Mouse (Mus musculus) cerebellum, adult 11 months (tissue): ENCODE results near the gene Msantd2.

ENCODE experiments used
- DNase-seq: peaks from one replicate; pipeline ENCODE4 v3.0.0; 2022

Msantd2 gene

DNA sequence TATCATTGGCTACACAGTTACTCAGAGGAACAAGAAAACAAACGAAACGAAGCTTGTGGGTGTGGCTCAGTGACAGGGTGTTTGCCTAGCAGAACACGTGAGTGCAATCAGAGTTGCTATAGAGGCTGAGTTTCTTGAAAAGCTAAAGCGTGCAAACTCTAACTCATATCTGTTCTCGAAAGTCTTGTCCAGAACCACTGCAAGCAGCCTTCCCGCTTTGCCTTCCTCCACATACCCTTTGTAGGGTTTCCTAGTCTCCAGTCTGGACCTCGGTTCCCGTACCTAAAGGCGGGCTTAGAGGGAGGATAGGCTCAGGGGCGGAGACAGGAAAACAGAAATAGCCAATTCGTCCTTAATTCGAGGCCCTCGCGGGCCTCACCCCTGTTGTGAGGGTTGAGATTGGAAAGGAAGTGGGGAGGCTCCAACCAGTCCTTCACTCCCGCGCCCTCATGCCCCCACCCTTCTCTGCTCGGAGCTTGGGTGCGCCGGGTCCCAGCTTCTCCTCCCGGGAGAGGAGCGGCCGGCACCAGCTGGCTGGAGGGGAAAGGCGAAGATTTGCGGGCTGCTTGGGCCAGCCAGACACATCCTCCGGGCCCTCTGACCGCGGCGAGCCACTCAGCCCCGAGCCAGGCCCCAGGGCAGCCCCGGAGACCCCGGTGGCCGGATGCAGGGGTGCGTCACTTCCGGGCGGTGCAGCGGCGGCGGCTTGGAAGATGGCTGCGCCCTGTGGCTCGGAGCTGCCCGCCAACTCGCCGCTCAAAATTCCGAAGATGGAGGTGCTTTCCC is at the start of gene Msantd2:
TSS of gene Msantd2 (plus strand) at position 709 of the 786 bp plus-strand sequence.
- DNase-seq, result peak; percentile 87

DNA sequence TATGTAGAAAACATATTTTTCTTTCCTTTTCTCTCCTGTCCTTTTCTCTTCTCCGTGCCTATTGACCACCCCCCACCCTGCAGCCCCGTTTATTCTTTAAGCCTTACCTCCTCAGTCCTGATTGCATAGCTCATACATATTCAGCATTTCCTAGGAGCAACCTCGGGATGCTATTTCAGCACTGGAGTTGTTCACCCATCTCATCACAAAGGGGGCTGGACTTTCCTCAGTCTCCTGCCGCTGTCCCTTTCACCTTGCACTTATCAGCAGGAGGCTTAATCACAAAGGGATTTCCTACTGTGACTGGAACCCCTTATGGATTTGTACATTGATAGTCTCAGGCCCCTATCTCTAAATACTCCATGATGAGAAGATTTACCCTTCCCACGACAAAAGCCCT is 36.7 kb upstream of the Msantd2 start:
- no peak for DNase-seq

DNA sequence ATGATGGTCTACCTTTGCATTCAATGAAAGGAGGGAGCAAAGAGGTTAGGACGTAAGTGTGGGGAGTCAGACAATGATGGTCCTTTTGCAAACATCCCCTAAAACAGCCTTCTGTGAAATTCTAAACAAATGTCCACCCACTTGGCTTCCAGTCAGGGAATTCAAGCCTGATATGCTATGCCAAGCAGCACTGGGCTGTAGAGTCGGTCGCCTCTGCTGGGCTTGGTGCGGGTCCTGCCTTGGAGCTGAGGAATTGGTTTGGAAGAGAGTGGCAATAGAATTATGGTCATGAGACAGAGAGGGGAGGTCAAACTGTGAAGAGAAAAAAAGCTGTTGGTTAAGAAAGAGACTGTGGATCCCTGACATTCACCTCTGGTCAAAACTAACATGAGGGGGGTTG is 35.8 kb upstream of the Msantd2 start:
- no peak for DNase-seq

DNA sequence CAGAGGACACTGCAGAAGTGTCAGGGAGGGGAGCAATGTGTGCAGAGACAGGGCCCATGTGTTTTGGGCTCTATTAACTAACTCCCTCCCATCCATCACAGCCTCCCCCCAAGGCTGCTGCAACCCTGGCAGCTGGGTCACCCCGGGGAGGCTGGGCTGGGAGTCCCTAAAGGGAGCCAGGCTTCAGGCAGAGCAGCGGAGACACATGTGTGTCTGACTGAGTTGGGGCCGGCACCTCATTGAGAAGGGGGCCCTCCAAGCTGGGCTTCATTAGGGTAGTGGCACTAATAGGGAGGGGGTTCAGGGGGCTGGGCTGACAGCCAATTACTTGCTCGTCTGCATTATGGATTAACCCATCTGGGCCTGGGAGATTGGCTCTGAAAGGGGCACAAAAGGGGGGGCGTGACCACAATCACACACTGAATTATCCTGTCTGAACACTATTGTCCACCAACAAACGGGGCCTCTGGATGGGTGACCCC is 35.1 kb upstream of the Msantd2 start:
- no peak for DNase-seq

DNA sequence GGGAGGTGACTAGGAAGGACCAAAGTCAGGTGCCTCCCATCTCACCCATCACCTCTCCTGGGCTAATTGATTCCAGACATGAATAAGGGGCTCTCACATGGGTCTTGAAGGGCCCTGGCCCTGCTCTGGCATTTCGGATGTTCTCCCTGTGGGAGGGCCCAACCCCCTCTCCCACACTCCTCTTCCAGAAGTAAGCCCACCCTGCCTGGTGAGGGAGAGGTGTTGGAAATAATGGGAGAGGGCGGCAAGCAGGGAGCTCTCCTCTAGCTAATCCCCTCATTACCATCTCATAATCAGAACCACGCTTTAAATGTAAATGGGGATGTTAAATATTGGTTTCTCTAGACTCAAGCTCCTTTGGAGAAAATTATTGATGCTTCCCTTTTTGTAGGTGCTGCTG is 34.1 kb upstream of the Msantd2 start:
- no peak for DNase-seq

DNA sequence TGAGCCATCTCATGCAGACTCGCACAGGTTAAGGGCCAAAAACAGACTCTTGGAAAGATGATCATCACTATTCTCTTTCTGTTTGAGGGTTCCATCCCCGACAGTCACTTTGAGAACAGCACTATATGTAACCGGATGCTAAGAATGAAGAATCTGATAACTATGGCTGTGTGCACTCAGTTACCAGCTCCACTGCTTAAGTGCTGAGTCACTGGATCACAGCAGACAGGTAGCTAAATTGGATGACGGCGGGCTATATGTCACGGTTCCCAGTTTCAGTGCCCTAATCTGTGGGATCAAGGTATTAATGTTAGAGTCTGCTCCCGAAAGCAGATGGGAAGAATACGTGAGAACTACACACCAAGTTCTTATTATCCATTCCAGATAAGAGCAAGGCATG is 33.3 kb upstream of the Msantd2 start:
- DNase-seq, result no peak

DNA sequence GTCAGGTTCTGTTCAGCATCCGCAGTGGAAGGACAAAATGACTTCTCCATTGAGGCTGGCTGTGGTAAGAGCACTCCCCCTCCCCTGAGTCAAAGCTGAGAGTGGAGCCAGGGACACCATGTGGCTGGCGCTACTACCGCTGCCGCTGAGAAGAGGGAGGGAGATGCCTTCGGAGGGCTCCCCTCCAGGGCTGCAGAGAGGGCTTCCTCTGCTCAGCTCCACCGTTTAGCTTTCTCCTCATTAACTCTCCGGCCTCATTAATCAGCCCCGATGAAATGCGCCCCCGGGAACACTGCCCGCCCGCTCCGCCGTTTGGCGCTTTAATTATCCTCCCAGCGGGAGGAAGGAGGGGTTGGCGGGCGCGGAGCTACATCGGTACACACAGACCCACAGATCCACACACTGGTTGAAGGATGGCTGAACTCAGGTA is 32.6 kb upstream of the Msantd2 start:
- DNase-seq, result peak; percentile 43

DNA sequence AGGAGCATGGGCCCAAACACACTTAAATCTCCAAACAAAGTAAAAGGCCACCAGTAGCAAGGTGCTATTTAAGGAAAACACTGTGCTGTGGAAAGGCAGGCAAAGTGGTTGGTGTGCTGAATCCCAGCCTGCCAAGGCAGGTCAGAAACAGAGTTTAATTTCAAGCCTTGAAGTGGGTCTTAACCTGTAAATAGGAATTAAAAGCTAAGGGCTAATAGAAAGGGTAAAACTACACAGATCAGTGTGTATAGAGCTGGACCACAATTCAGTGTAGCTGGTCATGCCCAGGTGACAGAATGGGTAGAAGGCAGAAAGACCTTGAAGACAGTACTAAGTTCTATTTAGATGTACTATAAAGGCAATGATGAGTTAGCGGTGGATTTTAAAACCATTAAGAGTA is 32.0 kb upstream of the Msantd2 start:
- no peak for DNase-seq

DNA sequence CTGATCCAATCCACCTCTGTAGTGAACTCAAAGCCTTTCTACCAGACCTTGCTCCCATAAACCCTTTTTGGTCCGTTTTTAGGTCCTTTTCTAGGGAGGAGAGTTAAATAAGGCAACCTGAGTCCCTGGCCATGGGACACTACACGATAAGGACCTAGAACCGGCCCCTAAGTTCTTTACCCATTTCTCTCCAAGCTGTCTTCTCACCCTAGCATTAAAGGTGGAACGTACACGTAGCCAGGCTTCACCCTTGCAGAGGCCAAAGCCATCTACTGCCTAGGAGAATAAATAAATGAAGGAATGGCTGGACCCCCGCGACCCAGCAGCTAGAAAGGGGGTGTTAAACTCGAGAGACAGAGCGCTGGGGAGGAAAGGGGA is 29.5 kb upstream of the Msantd2 start:
- no peak for DNase-seq

DNA sequence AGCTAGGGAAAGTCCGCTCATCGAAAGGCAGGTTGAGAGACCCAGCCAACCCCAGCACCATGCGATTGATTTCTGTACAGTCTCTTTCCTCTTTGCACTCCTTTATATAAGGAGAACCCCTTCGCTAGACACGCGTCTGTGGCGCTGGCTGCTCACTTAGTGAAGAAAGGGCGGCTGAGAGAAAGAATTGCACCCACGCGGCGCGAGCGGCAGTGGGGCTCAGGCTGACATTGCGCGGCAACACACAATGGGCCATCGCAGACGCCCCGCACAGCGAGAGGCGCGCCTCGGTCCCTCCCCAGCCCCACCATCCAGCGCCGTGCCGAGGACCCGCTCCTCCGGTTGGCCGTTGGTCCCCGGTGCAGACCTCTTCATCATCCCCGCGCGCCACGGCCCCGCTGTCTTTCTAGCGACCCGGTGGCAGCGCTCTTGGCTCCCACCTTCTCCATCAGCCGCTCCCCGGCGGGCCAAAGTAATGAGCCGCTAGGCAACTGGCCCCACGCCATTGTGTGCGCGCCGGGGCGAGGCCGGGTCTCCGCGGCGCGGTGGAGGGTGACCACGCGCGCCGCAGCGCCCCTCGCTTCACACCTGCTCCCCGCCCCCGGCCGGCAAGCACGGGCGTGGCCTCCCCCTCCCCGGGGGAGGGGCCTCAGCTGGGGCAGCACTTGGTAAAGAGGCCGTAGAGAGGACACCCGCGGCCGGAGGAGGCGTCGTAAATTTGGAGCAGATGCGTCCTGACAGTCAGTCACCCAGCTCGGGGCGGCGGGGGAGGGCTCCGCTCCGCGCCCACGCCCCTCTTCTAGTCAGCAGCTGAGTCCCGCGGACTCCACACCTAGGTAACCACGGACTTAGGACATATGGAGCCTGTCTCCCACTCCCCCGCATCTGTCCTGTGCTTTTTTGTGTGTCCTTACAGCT is 28.8 kb upstream of the Msantd2 start:
- DNase-seq, result peak; percentile 27

DNA sequence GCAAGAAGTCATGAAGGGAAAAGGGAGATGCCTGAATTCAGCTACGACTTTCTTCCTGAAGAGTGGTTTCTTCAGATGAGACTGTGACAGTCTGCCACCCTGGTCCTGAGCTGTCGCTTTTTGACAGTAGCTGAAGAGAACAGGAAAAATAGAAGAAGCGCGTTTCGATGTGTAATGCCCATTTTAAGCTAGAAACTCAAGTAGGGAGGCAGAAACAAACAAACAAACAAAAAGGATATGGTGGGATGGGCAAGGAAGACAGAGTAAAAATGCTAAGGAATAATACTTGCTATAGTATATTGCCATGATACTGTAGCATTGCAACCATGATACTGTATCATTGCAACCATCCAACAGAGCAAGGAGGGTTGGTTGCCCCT is 28.2 kb upstream of the Msantd2 start:
- DNase-seq, result no peak

DNA sequence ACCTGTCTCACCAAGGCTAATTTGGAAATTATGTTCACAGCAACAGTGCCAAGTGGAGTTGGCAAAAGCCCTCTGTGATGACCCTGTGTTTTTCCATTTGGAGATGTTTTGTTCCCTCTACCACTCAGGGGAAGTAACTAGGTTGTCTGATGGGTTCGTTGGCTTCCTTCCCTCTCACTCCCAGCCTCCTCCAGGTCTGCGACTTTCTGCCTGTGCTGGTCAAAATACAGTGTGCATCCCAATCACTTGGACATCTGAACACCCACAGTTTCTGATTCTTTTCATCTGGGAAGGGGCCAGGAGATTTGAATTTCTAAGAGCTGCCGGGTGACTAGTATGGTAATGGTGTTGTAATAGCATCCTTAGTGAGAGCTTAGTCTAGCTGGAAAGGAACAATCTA is 27.5 kb upstream of the Msantd2 start:
- no peak for DNase-seq

DNA sequence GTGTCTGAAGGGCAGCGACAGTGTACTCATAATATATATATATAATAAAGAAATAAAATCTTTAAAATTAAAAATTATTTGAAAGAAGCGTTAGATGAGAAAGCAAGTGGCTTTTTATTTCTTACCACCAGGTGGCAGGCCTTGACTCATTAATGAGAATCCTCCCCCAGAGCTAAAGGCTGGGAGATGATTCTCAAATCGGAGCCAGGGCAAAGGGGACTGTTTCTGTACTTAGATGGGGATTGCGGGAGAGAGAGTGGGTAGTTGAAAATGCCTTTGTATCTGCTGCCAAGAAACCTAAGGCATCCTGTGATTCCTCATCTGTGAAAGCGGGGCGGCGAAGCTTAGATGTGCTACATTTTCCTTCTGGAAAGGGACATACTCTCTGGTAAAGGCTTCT is 26.4 kb upstream of the Msantd2 start:
- DNase-seq, result peak; percentile 42

DNA sequence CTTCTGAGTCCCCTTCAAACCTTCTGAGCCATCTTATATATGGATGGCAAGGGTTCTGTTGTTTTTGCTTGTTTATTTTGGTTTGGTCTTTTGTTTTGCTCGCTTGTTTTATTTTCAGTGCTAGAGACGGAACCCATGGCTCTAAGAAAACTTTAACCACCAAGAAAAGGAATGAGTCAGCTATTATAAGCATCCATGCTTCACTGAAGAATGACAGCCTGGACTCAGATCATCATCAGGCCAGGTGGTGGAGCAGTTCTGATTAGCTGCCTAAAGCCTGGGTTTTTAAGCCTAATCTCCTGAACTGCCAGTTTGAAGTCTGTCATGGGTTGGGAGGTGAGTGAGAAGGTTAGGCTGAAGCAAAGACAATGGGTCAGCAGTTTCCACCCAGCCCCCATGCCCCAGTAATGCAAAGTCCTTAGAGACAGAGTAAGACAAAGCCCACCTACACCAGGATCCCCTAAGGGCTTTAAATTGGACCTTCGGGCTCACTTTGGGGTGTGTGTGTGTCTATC is 15.5 kb upstream of the Msantd2 start:
- DNase-seq, result no peak

DNA sequence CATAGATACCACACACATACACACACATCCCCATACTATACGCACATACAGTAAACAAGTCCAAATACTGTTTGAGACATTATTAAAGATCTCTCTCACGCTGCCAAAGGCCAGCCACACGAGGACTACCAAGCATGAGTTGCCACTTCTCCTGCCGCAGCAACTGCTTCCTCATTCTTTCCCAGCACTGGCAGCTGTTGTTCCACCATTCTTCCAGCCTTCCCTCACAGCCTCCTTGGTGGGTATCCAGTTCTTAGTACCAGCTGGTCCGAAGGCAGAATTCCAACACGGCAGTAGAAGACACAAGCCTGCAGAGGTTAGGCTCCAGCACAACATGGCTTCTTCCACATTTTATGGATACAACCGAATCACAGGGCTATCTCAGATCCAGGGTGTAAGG is 14.2 kb upstream of the Msantd2 start:
- no peak for DNase-seq

DNA sequence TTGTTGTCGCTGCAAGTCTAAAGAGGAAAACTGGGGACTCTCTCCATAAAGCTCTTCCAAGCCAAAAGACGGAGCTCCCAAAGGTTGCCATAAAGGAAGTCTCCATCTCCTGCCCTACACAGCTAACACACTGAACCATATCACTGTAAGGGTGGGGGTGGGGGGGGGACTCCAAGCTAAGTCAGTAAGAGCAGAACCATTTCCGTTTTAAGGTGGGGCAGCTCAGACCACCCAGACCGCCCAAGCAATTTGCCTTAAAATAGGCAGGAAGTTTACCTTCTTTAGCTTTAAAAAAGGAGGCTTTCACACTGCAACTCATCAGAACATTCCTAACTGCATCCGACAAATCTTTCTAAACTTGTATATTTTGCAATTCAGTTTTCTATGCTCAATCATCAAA is 4.0 kb upstream of the Msantd2 start:
- DNase-seq, result no peak

DNA sequence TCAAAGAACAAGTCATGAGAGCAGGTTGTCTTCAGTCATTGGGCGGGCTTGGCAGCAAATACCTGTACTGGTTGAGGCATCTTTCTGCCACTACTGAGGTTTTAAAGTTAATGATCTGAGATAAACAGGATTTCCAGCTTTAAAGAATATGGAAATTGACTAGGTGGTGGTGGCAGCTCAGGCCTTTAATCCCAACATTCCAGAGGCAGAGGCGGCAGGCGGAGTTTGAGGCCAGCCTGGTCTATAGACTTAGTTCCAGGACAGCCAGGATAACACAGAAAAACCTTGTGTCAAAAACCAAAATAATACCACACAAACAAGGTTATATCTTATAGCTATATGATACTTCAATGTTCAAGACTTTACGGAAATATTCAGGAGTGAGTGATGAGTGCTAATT is 1.1 kb upstream of the Msantd2 start:
- DNase-seq, result no peak

DNA sequence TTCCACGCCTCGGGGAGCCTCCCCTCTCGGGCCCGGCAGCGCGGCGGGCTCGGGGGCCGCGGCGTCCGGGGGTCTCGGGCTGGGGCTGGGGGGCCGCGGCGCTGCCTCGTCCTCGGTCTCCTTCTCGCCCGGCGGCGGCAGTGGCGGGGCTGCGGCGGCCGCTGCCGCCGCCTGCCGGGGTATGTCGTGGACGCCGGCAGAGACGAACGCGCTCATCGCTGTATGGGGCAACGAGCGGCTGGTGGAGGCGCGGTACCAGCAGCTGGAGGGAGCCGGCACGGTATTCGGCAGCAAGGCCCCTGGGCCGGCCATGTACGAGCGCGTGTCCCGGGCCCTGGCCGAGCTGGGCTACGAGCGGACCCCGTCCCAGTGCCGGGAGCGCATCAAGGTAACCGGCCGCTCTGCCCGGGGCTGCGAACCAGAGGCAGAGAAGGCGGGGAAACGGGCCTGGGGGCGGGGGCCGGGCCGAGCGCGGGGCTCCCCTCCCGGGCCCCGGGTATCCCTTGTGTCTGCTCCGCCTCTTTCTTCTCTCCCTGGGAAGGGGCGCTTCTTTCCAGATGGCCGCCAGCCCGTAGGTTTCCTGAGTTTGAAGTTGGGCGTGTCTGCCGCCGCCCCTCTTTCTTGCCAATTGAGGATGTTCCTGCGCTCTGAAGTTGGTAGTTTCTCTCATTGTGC is 464 bp downstream of the Msantd2 start:
- DNase-seq, result peak; percentile 37

DNA sequence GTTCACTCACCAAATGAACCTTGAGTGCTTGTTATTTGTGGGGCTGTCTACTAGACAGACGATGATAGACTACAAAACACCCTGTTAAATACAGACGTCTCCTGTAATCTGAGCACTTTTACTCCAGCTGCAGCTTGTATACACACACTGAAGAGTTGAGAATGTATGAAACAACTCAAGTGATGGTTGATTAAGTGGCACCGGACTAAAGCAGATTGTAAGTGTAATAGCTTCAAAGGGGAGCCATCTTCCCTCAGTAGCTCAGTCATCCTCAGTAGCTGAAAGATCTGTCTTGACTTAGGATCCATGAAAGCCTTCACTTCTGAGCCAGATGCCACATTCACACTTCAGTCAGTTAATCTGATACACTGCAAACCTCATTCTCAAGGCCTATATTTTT is 6.6 kb downstream of the Msantd2 start:
- no peak for DNase-seq

DNA sequence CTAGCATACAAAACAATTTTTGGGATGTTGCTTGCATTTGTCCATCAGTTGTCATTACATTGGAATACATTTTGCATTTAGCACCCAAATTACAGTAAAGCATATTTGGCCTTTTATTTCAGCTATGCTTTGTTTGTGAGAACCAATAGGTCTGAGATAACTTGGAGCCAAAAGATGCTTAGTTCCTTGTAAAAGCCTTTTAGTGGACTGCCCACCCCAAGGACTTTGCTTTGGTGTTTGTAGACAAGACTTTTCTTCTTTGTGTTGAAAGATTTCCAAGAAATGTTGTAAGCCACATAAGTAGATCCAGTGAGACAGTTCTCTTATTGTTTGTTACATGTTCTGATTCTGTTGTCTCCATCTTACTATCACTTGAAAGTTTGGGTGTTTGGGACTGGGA is 7.2 kb downstream of the Msantd2 start:
- DNase-seq, result no peak

DNA sequence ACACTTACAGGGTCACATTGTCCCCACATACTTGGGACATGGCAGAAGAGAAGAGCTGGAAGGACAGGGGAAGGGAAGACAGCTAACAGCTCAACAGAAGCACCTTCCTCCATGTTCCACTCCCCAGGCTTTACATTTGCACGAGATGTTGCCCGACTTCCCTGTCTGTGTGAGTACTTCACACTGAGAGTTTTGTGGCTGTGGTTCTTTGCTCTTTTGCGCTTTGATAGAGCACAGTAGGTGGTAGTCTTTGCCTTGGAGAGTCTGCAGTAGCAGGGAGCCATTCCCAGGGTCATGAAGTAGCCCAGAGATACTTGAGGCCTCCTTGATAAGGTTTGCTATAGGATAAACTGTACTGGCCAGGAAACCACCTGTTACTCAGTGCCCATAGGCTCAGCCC is 11.1 kb downstream of the Msantd2 start:
- DNase-seq, result no peak

DNA sequence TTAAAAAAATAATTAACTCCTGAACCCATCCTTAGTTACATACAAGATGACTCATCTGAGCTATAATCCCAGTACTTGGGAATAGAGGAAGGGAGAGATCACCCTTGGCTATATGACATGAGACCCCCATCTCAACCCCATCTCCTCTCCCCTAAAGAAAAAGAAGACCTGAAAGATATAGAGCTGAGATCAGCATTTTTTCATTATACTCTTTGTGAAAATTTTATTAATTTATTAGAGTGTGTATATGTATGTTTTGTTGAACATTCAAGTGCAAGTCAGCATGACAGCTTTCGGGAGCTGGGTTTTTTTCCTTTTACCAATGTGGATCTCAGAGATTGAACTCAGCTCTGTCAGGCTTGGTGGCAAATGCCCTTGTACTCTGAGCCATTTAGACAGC is 12.1 kb downstream of the Msantd2 start:
- no peak for DNase-seq

DNA sequence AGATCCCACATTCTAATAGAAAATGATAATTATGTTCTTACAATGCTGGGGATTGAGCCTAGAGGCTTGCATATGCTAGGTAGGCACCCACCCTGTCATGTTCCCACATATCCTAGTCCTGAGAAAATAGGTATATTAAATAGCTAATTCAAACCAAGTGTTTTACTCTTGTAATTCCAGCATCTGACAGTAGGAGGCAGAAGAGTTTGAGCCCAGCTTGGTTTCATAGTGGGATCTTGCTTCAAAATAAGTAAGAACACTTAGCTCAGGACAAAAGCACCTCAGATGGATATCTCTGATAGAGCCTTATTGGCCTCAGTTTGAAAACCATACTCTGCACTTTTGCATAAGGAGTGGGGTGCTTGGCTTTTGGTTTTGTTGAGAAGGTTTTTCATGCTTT is 15.2 kb downstream of the Msantd2 start:
- DNase-seq, result no peak
